Mouse (Mus musculus) thymus, postnatal 0 days (tissue): ENCODE data around the gene Nog. TPM values are rescaled to one million over a fixed set of nuclear protein-coding genes. Genes with fewer than 3 reads are reported as not detected.

Experiments
- DNase-seq: peaks from one replicate; pipeline ENCODE4 v3.0.0-alpha.2; 2015; ENCODE audit warnings: low spot score
- polyA plus RNA-seq: library from polyadenylated mRNA; unstranded; fragments of >200 nt; fragmentation: Nextera tagmentation; extraction: Ambion mirVana; gene quantifications from 2 replicates; pipeline ENCODE4 v1.2.1, GENCODE M21; 2015

Gene Nog
- polyA plus RNA-seq: 0.08 and 0.16 TPM in 2 replicates

DNA sequence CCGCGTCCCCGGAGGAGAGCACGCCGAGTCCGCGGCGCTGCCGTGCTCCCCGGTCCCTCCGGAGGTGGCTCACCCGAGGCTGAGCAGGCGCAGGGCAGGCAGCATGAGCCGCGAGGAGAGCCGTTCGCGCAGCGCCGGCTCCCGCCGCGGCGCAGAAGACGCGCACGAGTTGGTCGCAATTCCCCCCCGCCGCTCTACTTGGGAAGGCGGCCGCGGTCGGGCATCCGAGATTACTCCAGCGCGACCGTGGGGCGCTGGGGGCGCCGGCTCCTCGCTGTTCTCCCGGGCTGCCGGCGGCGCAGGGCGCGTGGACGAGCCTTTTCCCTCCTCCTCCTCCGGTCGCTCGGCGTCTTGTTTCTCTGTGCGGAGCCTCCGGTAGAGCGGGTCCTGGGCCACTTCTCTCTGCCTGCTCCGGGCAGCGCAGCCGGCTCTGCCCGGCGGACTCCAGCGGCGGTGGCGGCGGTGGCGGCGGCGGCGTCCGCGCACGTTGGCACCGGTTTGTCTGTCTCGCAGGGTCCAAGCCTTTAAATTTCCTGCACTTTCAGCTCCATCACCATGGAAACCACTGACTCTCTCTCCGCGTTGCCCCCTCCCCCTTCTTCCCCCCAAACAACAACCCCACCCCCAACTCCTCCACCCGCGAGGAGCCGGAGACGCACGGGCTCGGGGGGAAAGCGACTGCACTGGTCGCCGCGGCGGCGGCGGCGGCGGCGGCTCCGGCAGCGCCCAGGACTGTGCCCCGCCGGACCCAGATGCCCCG lies at the start of gene Nog:
Gene Nog, minus strand, starts transcription at position 277 of the 760 bp plus-strand sequence.
- peak; percentile 34 for DNase-seq

DNA sequence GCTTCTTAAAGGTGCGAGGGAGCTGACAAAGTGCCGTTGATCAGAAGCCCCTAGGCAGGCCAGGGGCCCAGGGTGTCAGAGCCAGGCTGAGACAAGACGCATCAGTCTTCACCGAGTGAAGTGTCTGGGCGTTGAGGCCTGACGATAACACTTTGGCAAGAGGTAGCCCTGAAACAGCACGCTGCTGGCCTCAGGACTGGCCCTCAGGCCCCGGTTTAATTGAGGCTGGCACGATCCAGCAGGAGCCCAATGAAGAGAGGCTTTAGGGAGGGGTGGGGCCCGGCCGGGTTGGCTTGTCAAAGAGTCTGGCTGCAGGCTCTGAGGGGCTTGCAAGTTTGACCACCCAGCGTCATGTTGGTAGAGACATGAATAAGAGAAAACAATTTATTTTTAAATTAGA lies 38.1 kb upstream of the Nog start:
- DNase-seq: no peak

- no peak for DNase-seq
Observed at GRCm38 (mm10) chr11:89339783-89340182, 37.7 kb upstream of the Nog start.

- no peak for DNase-seq
Observed at GRCm38 (mm10) chr11:89337910-89338309, 35.8 kb upstream of the Nog start.

DNA sequence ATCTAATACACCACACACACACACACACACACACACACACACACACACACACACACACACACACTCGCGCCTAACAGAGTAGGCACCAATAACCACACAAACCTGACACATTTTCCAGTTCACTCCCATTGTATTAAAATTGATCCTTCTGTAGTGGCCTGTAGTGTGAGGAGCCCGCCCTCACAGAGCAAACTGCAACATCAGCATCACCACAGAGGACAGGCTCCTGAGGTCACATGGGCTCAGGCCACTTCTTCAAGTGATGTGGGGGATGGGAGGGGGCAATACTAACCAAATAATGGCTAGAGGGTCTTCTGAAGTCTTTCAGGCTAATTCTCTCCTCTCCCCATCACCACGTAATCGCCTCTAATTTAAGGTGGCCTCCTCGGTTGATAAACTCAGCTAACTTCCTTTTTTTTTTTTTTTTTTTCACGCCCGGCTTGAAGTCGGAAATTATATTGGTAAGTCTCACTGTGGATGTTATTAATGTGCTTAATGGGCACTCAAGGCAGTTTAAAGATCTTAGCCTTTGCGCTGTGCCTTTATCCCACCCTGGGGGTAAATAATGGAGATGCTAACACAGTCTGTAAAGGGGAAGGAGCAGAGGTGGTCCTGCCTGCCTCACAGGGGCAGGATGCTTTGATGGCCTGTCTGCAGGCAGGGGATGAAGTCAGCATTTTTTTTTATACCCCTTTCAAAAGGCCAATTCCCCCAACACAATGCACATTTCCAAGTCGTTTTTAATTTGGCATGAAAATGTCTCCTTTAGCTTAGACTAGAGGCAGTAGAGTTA lies 25.2 kb upstream of the Nog start:
- no peak for DNase-seq

DNA sequence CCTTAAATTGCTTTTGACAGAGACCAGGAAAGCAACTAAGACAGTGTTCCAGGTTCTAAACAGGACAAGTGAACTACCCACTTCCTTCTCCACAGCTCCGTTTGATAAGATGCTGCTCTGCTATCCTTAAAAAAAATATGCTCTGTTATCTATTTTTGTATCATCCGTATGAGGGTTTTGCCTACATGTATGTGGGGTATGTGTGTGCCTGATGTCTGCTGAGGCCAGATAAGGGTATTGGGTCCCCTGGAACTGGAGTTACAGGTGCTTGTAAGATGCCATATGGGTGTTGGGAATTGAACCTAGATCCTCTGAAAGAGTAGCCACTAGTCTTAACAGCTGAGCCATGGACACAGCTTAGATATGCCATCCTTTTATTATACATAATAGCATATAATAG lies 19.6 kb upstream of the Nog start:
- no peak for DNase-seq

DNA sequence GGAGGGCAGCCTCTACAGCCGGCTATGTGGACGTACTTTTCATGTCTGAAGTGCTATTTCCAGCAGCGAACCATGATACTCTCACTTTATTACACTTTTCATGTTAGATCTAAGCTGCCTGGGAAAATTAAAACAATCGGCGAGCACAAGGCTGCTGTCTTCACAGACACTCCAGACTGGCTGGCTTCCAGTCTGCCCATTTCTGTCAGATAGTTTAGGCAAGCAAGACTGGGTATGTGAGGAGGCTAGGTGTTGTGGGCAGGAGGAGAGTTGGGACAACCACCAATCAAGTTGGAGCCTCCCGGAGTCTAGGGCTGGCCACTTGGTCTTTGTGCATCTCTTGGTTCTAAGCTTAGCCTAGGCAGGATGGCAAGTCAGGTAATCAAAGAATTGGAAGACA lies 17.5 kb upstream of the Nog start:
- DNase-seq: no peak

DNA sequence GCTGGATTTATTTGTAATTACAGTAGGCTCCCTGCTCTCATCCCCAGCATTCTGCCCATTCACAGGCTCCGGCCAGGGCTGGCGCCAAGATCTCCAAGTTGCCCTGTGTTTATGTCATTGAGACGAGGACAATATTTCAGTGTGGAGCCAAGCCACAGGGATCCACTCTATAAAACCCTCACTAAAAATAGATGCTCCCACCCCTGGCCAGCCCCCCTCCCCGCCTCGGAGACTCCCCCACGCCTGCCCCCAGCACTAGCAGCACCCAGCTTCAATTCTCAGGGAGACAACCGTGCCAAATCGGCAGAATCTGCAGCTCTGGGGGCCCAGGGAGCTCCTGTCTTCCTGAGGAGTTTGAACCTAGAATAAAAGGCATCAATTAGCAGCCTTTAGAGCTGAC lies 16.2 kb upstream of the Nog start:
- no peak for DNase-seq

GRCm38 (mm10) chr11:89317757-89318156 lies 15.6 kb upstream of the Nog start:
- DNase-seq: no peak

DNA sequence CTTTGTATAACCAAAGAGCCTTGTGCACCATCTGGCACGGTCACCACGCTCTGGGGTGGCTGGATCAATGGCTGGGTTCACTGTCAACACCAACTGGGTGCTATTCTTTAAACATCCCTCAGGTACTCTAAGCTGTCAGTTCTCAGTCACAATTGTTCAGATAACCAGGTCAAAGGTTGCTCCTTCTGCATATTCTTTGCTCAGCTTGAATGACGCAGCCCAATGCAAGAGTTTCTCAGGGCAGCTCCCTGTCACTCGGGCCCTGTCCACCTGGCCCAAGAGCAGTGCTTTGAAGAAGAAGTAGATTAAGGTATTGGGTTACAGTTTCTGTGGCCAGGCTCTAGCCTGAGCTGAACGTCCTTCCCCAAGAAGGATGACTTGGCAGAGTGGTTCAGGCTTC lies 12.2 kb upstream of the Nog start:
- no peak for DNase-seq

GRCm38 (mm10) chr11:89312378-89312777 lies 10.2 kb upstream of the Nog start:
- DNase-seq: no peak

- no peak for DNase-seq
Observed at GRCm38 (mm10) chr11:89310217-89310616, 8.1 kb upstream of the Nog start.

- DNase-seq: peak; percentile 91
Observed at GRCm38 (mm10) chr11:89303421-89303820, 1.3 kb upstream of the Nog start.

DNA sequence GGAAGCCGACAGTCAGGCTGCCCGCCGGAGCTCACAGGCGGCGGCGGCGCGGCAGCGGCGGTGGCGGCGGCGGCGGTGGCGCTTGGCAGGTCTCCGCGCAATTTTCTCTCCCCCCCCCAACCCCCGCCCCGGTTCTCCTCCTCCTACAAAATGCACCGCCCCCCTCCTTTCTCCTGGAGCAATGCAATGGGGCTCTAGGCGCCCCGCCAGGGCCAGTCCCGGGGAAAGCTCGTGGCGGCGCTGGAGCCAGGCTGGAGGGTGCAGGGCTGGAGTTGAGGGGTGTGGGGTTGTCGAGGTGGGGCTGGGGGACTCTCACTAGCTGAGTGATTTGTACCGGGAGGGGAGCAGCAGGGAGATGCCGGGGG lies 666 bp upstream of the Nog start:
- peak; percentile 32 for DNase-seq

GRCm38 (mm10) chr11:89301331-89302055 lies 639 bp downstream of the Nog start:
- peak; percentile 16 for DNase-seq

- no peak for DNase-seq
Observed at GRCm38 (mm10) chr11:89299784-89300775, 2.1 kb downstream of the Nog start.

DNA sequence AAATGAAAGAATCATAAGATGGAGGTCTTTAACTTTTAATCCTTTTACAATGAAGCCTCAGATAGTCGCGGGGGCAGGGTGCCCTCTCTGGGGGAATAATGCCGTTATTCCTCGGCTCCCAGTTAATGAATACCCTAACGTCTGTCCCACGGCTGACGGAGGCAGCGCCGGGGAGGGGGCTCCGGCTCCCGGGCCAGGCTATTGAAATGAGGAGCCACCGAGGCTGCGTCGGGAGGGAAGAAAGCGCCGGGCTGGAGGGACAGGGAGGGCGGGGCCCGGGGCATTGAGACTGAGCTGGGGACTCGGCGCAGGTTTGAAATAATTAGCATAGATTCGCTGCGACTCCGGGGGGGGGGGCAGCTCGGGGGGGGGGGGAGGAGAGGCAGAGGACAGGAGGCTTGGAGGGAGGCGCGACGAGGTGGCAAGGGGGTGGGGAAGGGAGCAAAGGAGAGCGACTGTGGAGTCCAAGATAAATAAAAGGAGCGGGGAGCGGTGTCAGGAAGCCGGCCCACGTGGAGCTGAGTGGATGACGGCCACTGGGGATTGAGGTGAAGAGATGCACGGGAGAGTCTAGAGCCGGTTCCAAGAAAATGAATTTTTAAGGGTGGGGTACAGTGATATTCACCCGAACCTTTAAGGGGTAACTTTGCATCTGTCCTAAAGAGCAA lies 2.9 kb downstream of the Nog start:
- no peak for DNase-seq

GRCm38 (mm10) chr11:89298285-89299010 lies 3.7 kb downstream of the Nog start:
- DNase-seq: no peak

DNA sequence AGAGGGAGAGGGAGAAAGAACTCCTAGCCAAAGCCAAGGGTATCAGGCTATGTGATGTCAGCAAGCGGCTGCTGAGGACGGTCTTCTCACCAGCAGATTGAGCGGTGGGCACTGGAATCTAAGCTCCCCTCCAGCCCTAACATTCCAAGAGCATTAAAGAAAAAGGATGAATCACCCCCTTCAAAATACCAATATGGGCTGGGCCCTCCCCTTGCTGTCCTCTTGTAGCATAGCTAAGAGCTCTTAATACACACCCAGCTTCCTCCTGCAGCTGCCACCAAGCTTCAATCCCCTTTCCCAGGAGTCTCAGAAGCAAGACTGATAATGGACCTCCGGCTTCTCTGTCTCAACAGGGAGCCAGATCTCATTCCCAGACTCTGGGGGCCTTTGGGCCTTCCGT lies 4.6 kb downstream of the Nog start:
- DNase-seq: no peak
